Mouse (Mus musculus): ENCODE results near the gene Pptc7. TPM values are rescaled to one million over a fixed set of nuclear protein-coding genes. Genes with fewer than 3 reads are reported as not detected.

Pptc7 gene
- total RNA-seq (2017), result 18.0 and 20.8 TPM in 2 replicates

- ATAC-seq (replicated peaks in 1 of 2; ENCODE audit: insufficient read depth in 1 of 2, low FRiP score in 2 of 2, low TSS enrichment in 1 of 2, low read depth in 1 of 2, poor library complexity in 2 of 2, severe bottlenecking in 2 of 2), result peak; percentile 77 to 79
Measured at GRCm38 (mm10) chr5:122284183-122285028, at the start of gene Pptc7. TSS of gene Pptc7 (plus strand) at chr5:122284365.

GRCm38 (mm10) chr5:122235196-122235836, 48.8 kb upstream of the Pptc7 start:
- ATAC-seq (replicated peaks in 1 of 2; ENCODE audit: insufficient read depth in 1 of 2, low FRiP score in 2 of 2, low TSS enrichment in 1 of 2, low read depth in 1 of 2, poor library complexity in 2 of 2, severe bottlenecking in 2 of 2), result peak; percentile 13 to 23; a peak in 3 of 4 replicates

- no peak for ATAC-seq (replicated peaks in 1 of 2; ENCODE audit: insufficient read depth in 1 of 2, low FRiP score in 2 of 2, low TSS enrichment in 1 of 2, low read depth in 1 of 2, poor library complexity in 2 of 2, severe bottlenecking in 2 of 2)
Measured at GRCm38 (mm10) chr5:122237200-122237599, 47.0 kb upstream of the Pptc7 start.

GRCm38 (mm10) chr5:122239618-122240017, 44.5 kb upstream of the Pptc7 start:
- no peak for ATAC-seq (replicated peaks in 1 of 2; ENCODE audit: insufficient read depth in 1 of 2, low FRiP score in 2 of 2, low TSS enrichment in 1 of 2, low read depth in 1 of 2, poor library complexity in 2 of 2, severe bottlenecking in 2 of 2)

GRCm38 (mm10) chr5:122240521-122240920, 43.6 kb upstream of the Pptc7 start:
- no peak for ATAC-seq (replicated peaks in 1 of 2; ENCODE audit: insufficient read depth in 1 of 2, low FRiP score in 2 of 2, low TSS enrichment in 1 of 2, low read depth in 1 of 2, poor library complexity in 2 of 2, severe bottlenecking in 2 of 2)

GRCm38 (mm10) chr5:122240989-122241388, 43.2 kb upstream of the Pptc7 start:
- no peak for ATAC-seq (replicated peaks in 1 of 2; ENCODE audit: insufficient read depth in 1 of 2, low FRiP score in 2 of 2, low TSS enrichment in 1 of 2, low read depth in 1 of 2, poor library complexity in 2 of 2, severe bottlenecking in 2 of 2)

GRCm38 (mm10) chr5:122242521-122243123, 41.5 kb upstream of the Pptc7 start:
- ATAC-seq (replicated peaks in 1 of 2; ENCODE audit: insufficient read depth in 1 of 2, low FRiP score in 2 of 2, low TSS enrichment in 1 of 2, low read depth in 1 of 2, poor library complexity in 2 of 2, severe bottlenecking in 2 of 2), result peak; percentile 27 to 38; a peak in 2 of 4 replicates

GRCm38 (mm10) chr5:122243781-122244523, 40.2 kb upstream of the Pptc7 start:
- no peak for ATAC-seq (replicated peaks in 1 of 2; ENCODE audit: insufficient read depth in 1 of 2, low FRiP score in 2 of 2, low TSS enrichment in 1 of 2, low read depth in 1 of 2, poor library complexity in 2 of 2, severe bottlenecking in 2 of 2)

- ATAC-seq (replicated peaks in 1 of 2; ENCODE audit: insufficient read depth in 1 of 2, low FRiP score in 2 of 2, low TSS enrichment in 1 of 2, low read depth in 1 of 2, poor library complexity in 2 of 2, severe bottlenecking in 2 of 2), result 0 out of 4 replicates have a peak, but pooled peaks of 1 of the 2 experiments have one; percentile 23
Measured at GRCm38 (mm10) chr5:122245186-122245585, 39.0 kb upstream of the Pptc7 start.

- ATAC-seq (replicated peaks in 1 of 2; ENCODE audit: insufficient read depth in 1 of 2, low FRiP score in 2 of 2, low TSS enrichment in 1 of 2, low read depth in 1 of 2, poor library complexity in 2 of 2, severe bottlenecking in 2 of 2), result no peak
Measured at GRCm38 (mm10) chr5:122246547-122247167, 37.5 kb upstream of the Pptc7 start.

- ATAC-seq (replicated peaks in 1 of 2; ENCODE audit: insufficient read depth in 1 of 2, low FRiP score in 2 of 2, low TSS enrichment in 1 of 2, low read depth in 1 of 2, poor library complexity in 2 of 2, severe bottlenecking in 2 of 2), result no peak
Measured at GRCm38 (mm10) chr5:122247529-122247928, 36.6 kb upstream of the Pptc7 start.

GRCm38 (mm10) chr5:122247934-122248333, 36.2 kb upstream of the Pptc7 start:
- no peak for ATAC-seq (replicated peaks in 1 of 2; ENCODE audit: insufficient read depth in 1 of 2, low FRiP score in 2 of 2, low TSS enrichment in 1 of 2, low read depth in 1 of 2, poor library complexity in 2 of 2, severe bottlenecking in 2 of 2)

- ATAC-seq (replicated peaks in 1 of 2; ENCODE audit: insufficient read depth in 1 of 2, low FRiP score in 2 of 2, low TSS enrichment in 1 of 2, low read depth in 1 of 2, poor library complexity in 2 of 2, severe bottlenecking in 2 of 2), result no peak
Measured at GRCm38 (mm10) chr5:122249281-122249680, 34.9 kb upstream of the Pptc7 start.

- no peak for ATAC-seq (replicated peaks in 1 of 2; ENCODE audit: insufficient read depth in 1 of 2, low FRiP score in 2 of 2, low TSS enrichment in 1 of 2, low read depth in 1 of 2, poor library complexity in 2 of 2, severe bottlenecking in 2 of 2)
Measured at GRCm38 (mm10) chr5:122251895-122252606, 32.1 kb upstream of the Pptc7 start.

- no peak for ATAC-seq (replicated peaks in 1 of 2; ENCODE audit: insufficient read depth in 1 of 2, low FRiP score in 2 of 2, low TSS enrichment in 1 of 2, low read depth in 1 of 2, poor library complexity in 2 of 2, severe bottlenecking in 2 of 2)
Measured at GRCm38 (mm10) chr5:122258027-122258741, 26.0 kb upstream of the Pptc7 start.

GRCm38 (mm10) chr5:122262104-122262503, 22.1 kb upstream of the Pptc7 start:
- no peak for ATAC-seq (replicated peaks in 1 of 2; ENCODE audit: insufficient read depth in 1 of 2, low FRiP score in 2 of 2, low TSS enrichment in 1 of 2, low read depth in 1 of 2, poor library complexity in 2 of 2, severe bottlenecking in 2 of 2)

Data from hematopoietic stem cell, adult 5-6 weeks (primary cell).